Mouse (Mus musculus) gastrocnemius, postnatal 14 days (tissue): ENCODE measurements at regions not wholly inside any gene's neighbourhood (a gene's known extent, or its start where the extent isn't known, plus 50 kb on each side); places are given as distances from the start of the nearest gene placed in this dataset.

Source experiments
- DNase-seq: peaks from one replicate; pipeline ENCODE4 v3.0.0; 2021; ENCODE audit warnings: mixed read lengths
- intact Hi-C: fragments of 180-260 bp; cut with DNase I; formaldehyde crosslinking; loops from one replicate; pipeline ENCODE4 v1.15.1; 2025; ENCODE audit warnings: low total_unique reads

GRCm38 (mm10) chr15:62209296-62209695, 1286.5 kb upstream of the A1bg start:
- intact Hi-C loops = no loop called here
- no peak for DNase-seq

- intact Hi-C loops = no loop called here
- DNase-seq = no peak
Observed at GRCm38 (mm10) chr15:62206502-62206902, 1283.7 kb upstream of the A1bg start.

GRCm38 (mm10) chr15:62203951-62204905, 1281.4 kb upstream of the A1bg start:
- no peak for DNase-seq
- intact Hi-C loops = no loop called here

GRCm38 (mm10) chr15:62202781-62203375, 1280.1 kb upstream of the A1bg start:
- peak; percentile 34 for DNase-seq
- intact Hi-C loops = no loop called here

- no peak for DNase-seq
- intact Hi-C loops = no loop called here
Observed at GRCm38 (mm10) chr15:62198721-62199120, 1275.9 kb upstream of the A1bg start.

- intact Hi-C loops = no loop called here
- DNase-seq = no peak
Observed at GRCm38 (mm10) chr15:62198194-62198593, 1275.4 kb upstream of the A1bg start.

- DNase-seq = no peak
- intact Hi-C loops = no loop called here
Observed at GRCm38 (mm10) chr15:62195440-62195839, 1272.6 kb upstream of the A1bg start.

- no peak for DNase-seq
- intact Hi-C loops = no loop called here
Observed at GRCm38 (mm10) chr15:62192706-62193105, 1269.9 kb upstream of the A1bg start.

GRCm38 (mm10) chr15:62191641-62192040, 1268.8 kb upstream of the A1bg start:
- intact Hi-C loops = no loop called here

GRCm38 (mm10) chr15:62190977-62191614, 1268.3 kb upstream of the A1bg start:
- DNase-seq = no peak
- intact Hi-C loops = no loop called here

More at GRCm38 (mm10) chr15:62191641-62192040, 1268.8 kb upstream of the A1bg start:
- DNase-seq = no peak

- intact Hi-C loops = no loop called here
- DNase-seq = no peak
Observed at GRCm38 (mm10) chr15:62190224-62190910, 1267.6 kb upstream of the A1bg start.

- intact Hi-C loops = no loop called here
- DNase-seq = no peak
Observed at GRCm38 (mm10) chr15:62189565-62190181, 1266.9 kb upstream of the A1bg start.

- DNase-seq = no peak
- intact Hi-C loops = no loop called here
Observed at GRCm38 (mm10) chr15:62186548-62186947, 1263.7 kb upstream of the A1bg start.

- intact Hi-C loops = no loop called here
- no peak for DNase-seq
Observed at GRCm38 (mm10) chr15:62183803-62184202, 1261.0 kb upstream of the A1bg start.

GRCm38 (mm10) chr15:62181454-62181910, 1258.7 kb upstream of the A1bg start:
- intact Hi-C loops = no loop called here
- DNase-seq = no peak

- intact Hi-C loops = no loop called here
- DNase-seq = no peak
Observed at GRCm38 (mm10) chr15:62180718-62181117, 1257.9 kb upstream of the A1bg start.

- intact Hi-C loops = no loop called here
- DNase-seq = no peak
Observed at GRCm38 (mm10) chr15:62179801-62180200, 1257.0 kb upstream of the A1bg start.

GRCm38 (mm10) chr15:62178568-62178967, 1255.8 kb upstream of the A1bg start:
- intact Hi-C loops = no loop called here
- no peak for DNase-seq

GRCm38 (mm10) chr15:62177768-62178410, 1255.1 kb upstream of the A1bg start:
- intact Hi-C loops = no loop called here
- DNase-seq = no peak
